Mouse (Mus musculus) MEL (cell line): ENCODE measurements around the gene Prdm11. TPM values are rescaled to one million over a fixed set of nuclear protein-coding genes. Genes with fewer than 3 reads are reported as not detected.

Experiments
- DNase-seq: peaks from one replicate; pipeline ENCODE4 v3.0.0; 2011; ENCODE audit warnings: low read depth, low spot score
- H3K27ac ChIP-seq: 2 replicates; pipeline ENCODE4 v1.5.1; 2012; ENCODE audit warnings: low read depth, mild to moderate bottlenecking, control low read depth, low read length, moderate library complexity; ENCODE audit not compliant: control insufficient read depth
- H3K27me3 ChIP-seq, 2 experiments: fragments of 150-350 bp in 1 of 2; sonication (generic) in 1 of 2; 2 replicates each; pipeline ENCODE4 v1.6.1; 2012; ENCODE audit warnings: low read length in 2 of 2, mild to moderate bottlenecking in 2 of 2, improper control_type of control experiment in 1 of 2, moderate library complexity in 1 of 2; ENCODE audit not compliant: insufficient read depth in 2 of 2, control insufficient read depth in 1 of 2
- H3K36me3 ChIP-seq, 2 experiments: 2 replicates each; pipeline ENCODE4 v1.6.1; 2012 to 2014; ENCODE audit warnings: low read length in 2 of 2, improper control_type of control experiment in 1 of 2, inconsistent platforms in 1 of 2, mild to moderate bottlenecking in 1 of 2; ENCODE audit not compliant: insufficient read depth in 2 of 2, control insufficient read depth in 1 of 2
- H3K4me1 ChIP-seq, 2 experiments: fragments of 150-350 bp in 1 of 2; sonication (generic) in 1 of 2; 2 replicates each; pipeline ENCODE4 v1.6.1; 2012; ENCODE audit warnings: low read length in 2 of 2, improper control_type of control experiment in 1 of 2, mild to moderate bottlenecking in 1 of 2; ENCODE audit not compliant: insufficient read depth in 2 of 2, control insufficient read depth in 1 of 2
- H3K4me3 ChIP-seq, 2 experiments: fragments of 150-350 bp in 1 of 2; sonication (generic) in 1 of 2; 2 replicates each; pipeline ENCODE4 v1.5.1; 2012; ENCODE audit warnings: low read depth in 2 of 2, low read length in 2 of 2, mild to moderate bottlenecking in 2 of 2, moderate library complexity in 2 of 2, control low read depth in 1 of 2, improper control_type of control experiment in 1 of 2; ENCODE audit not compliant: control insufficient read depth in 1 of 2, insufficient read depth in 1 of 2
- H3K79me2 ChIP-seq: 2 replicates; pipeline ENCODE4 v1.6.1; 2012; ENCODE audit warnings: mild to moderate bottlenecking, low read length, moderate library complexity; ENCODE audit not compliant: control insufficient read depth, poor library complexity, insufficient read depth
- H3K9ac ChIP-seq: 2 replicates; pipeline ENCODE4 v1.6.1; 2012; ENCODE audit warnings: low read depth, mild to moderate bottlenecking, control low read depth, low read length, moderate library complexity; ENCODE audit not compliant: control insufficient read depth, poor library complexity, severe bottlenecking
- H3K9me3 ChIP-seq: fragments of 150-350 bp; sonication (generic); replicated peaks from 2 replicates; pipeline ENCODE4 v1.6.1; 2012; ENCODE audit warnings: mild to moderate bottlenecking, low read length, improper control_type of control experiment, moderate library complexity; ENCODE audit not compliant: insufficient read depth
- BHLHE40 ChIP-seq: IDR thresholded peaks from 2 replicates; pipeline ENCODE4 v1.6.1; 2012; ENCODE audit warnings: low read depth, mild to moderate bottlenecking, inconsistent platforms, low read length, improper control_type of control experiment, borderline replicate concordance
- CHD1 ChIP-seq: IDR thresholded peaks from 2 replicates; pipeline ENCODE4 v1.6.1; 2012; ENCODE audit warnings: low read depth, mild to moderate bottlenecking, inconsistent platforms, low read length, improper control_type of control experiment
- E2F4 ChIP-seq: IDR thresholded peaks from 2 replicates; pipeline ENCODE4 v1.6.1; 2011; ENCODE audit warnings: low read depth, low read length, improper control_type of control experiment, borderline replicate concordance
- ETS1 ChIP-seq: IDR thresholded peaks from 2 replicates; pipeline ENCODE4 v1.6.1; 2012; ENCODE audit warnings: low read depth, mild to moderate bottlenecking, inconsistent platforms, low read length, improper control_type of control experiment, moderate library complexity
- GABPA ChIP-seq: IDR thresholded peaks from 2 replicates; pipeline ENCODE4 v1.6.1; 2012; ENCODE audit warnings: low read depth, mild to moderate bottlenecking, inconsistent platforms, low read length, improper control_type of control experiment, moderate library complexity
- GATA1 ChIP-seq: IDR thresholded peaks from 2 replicates; pipeline ENCODE4 v1.6.1; 2011; ENCODE audit warnings: low read depth, low read length, improper control_type of control experiment
- JUND ChIP-seq: IDR thresholded peaks from 2 replicates; pipeline ENCODE4 v1.6.1; 2011; ENCODE audit warnings: low read depth, mild to moderate bottlenecking, improper control_type of control experiment, low read length
- MAZ ChIP-seq: IDR thresholded peaks from 2 replicates; pipeline ENCODE4 v1.6.1; 2012; ENCODE audit warnings: low read depth, mild to moderate bottlenecking, inconsistent platforms, low read length, improper control_type of control experiment
- MEF2A ChIP-seq: IDR thresholded peaks from 2 replicates; pipeline ENCODE4 v1.6.1; 2014; ENCODE audit warnings: low read depth, mild to moderate bottlenecking, inconsistent platforms, low read length, improper control_type of control experiment; ENCODE audit not compliant: poor library complexity, insufficient replicate concordance, severe bottlenecking; ENCODE audit errors: extremely low read depth
- MYC ChIP-seq: IDR thresholded peaks from 2 replicates; pipeline ENCODE4 v1.6.1; 2011; ENCODE audit warnings: low read depth, mild to moderate bottlenecking, low read length, improper control_type of control experiment, moderate library complexity
- NELFE ChIP-seq: IDR thresholded peaks from 2 replicates; pipeline ENCODE4 v1.6.1; 2011; ENCODE audit warnings: low read depth, low read length, improper control_type of control experiment
- NRF1 ChIP-seq: IDR thresholded peaks from 2 replicates; pipeline ENCODE4 v1.6.1; 2014; ENCODE audit warnings: low read depth, mild to moderate bottlenecking, inconsistent platforms, low read length, improper control_type of control experiment, moderate library complexity; ENCODE audit not compliant: poor library complexity, insufficient read depth, severe bottlenecking
- POLR2AphosphoS2 ChIP-seq: IDR thresholded peaks from 2 replicates; pipeline ENCODE4 v1.6.1; 2011; ENCODE audit warnings: low read length, improper control_type of control experiment
- POLR2AphosphoS5 ChIP-seq: IDR thresholded peaks from 2 replicates; pipeline ENCODE4 v1.6.1; 2012; ENCODE audit warnings: low read depth, borderline replicate concordance, mild to moderate bottlenecking, inconsistent platforms, low read length, moderate library complexity, mixed read lengths
- SIN3A ChIP-seq: IDR thresholded peaks from 2 replicates; pipeline ENCODE4 v1.6.1; 2012; ENCODE audit warnings: low read length, improper control_type of control experiment, inconsistent platforms
- SMC3 ChIP-seq: IDR thresholded peaks from 2 replicates; pipeline ENCODE4 v1.6.1; 2011; ENCODE audit warnings: low read depth, low read length, improper control_type of control experiment
- TAL1 ChIP-seq: IDR thresholded peaks from 2 replicates; pipeline ENCODE4 v1.6.1; 2012; ENCODE audit warnings: mild to moderate bottlenecking, inconsistent platforms, low read length, moderate library complexity, mixed read lengths
- TBP ChIP-seq: IDR thresholded peaks from 2 replicates; pipeline ENCODE4 v1.8.0; 2011; ENCODE audit warnings: low read depth, low read length, improper control_type of control experiment
- UBTF ChIP-seq: IDR thresholded peaks from 2 replicates; pipeline ENCODE4 v1.6.1; 2012; ENCODE audit warnings: low read depth, mild to moderate bottlenecking, inconsistent platforms, low read length, improper control_type of control experiment, moderate library complexity, borderline replicate concordance; ENCODE audit not compliant: insufficient read depth
- USF1 ChIP-seq: IDR thresholded peaks from 2 replicates; pipeline ENCODE4 v1.6.1; 2014; ENCODE audit warnings: low read depth, mild to moderate bottlenecking, inconsistent platforms, low read length, improper control_type of control experiment, moderate library complexity
- ZC3H11A ChIP-seq: IDR thresholded peaks from 2 replicates; pipeline ENCODE4 v1.6.1; 2012; ENCODE audit warnings: low read depth, mild to moderate bottlenecking, inconsistent platforms, low read length, improper control_type of control experiment
- polyA plus RNA-seq, 2 experiments: library from polyadenylated mRNA; stranded (reverse) in 1 of 2; unstranded in 1 of 2; fragments of >175 nt in 1 of 2; fragments of >200 nt in 1 of 2; gene quantifications; 2 replicates each; pipeline versions ENCODE4 v1.2.1 to v1.2.4; 2012; ENCODE audit warnings: low replicate concordance in 2 of 2, low read depth in 1 of 2; ENCODE audit not compliant: insufficient read length in 2 of 2, insufficient read depth in 1 of 2, missing spikeins in 1 of 2
- total RNA-seq: library from RNA; depleted of rRNA; stranded (reverse); fragments of 300-350 nt; gene quantifications from 2 replicates; pipeline ENCODE4 v1.2.3, GENCODE M21; 2012

Prdm11 gene
- total and polyA plus RNA-seq, 3 experiments: 5.5 to 9.2 TPM; not detected in 1

DNA sequence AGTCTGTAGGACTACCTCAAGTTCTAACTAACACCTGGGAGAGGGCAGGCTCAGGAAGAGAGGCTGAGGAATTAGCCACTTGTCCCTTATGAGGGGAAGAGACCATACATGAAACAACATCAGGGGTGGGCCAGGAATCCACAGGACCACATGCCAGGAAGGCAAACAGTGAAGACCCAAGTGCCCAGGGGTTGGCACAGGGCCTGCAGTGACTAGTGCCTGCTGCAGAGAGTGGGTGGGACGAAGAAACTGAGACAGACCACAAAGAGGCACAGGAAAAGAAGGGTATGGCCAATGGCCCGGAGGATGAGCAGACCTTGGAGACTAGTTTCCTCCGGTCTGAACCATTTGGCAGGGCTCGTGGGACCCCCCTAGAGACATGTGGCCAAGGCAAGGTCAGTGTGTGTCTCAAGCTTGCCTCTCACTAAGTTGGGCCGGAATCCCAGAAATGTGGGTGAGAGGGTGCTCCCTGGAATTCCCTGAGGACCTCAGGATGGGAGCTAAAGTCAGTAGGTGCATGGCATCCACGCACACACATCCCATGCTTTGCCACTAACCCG is 1.6 kb upstream of the Prdm11 start:
- H3K36me3 ChIP-seq: peaks cover 0 to 19% of the 10 kb centered on the region in 2 experiments; a peak in 2 of 4 replicates
- peaks cover 2 to 7% of the 10 kb centered on the region in 2 experiments for H3K27me3 ChIP-seq
- H3K4me1 ChIP-seq: peaks cover 0 to 16% of the 10 kb centered on the region in 2 experiments; a peak in 3 of 4 replicates
- no peak for DNase-seq
- no peak overlapping the region for H3K4me3 ChIP-seq
- no peak overlapping the region for H3K27ac ChIP-seq
- no peaks in the 10 kb centered on the region for H3K9me3 ChIP-seq
- no peak overlapping the region for H3K9ac ChIP-seq
- peaks cover 9% of the 10 kb centered on the region for H3K79me2 ChIP-seq
- TF ChIP-seq GABPA: no peak
- TF ChIP-seq ETS1: no peak
- no peak for TF ChIP-seq MEF2A
- TF ChIP-seq TBP: no peak
- no peak for TF ChIP-seq GATA1
- no peak for TF ChIP-seq USF1
- no peak for TF ChIP-seq TAL1
- no peak for TF ChIP-seq SIN3A
- TF ChIP-seq CHD1: no peak
- no peak for TF ChIP-seq E2F4
- TF ChIP-seq MYC: no peak
- TF ChIP-seq BHLHE40: no peak
- no peak for TF ChIP-seq JUND
- TF ChIP-seq NELFE: no peak
- TF ChIP-seq POLR2AphosphoS5: no peak
- TF ChIP-seq ZC3H11A: no peak
- TF ChIP-seq MAZ: no peak
- TF ChIP-seq, all 39 proteins: peak for 0

DNA sequence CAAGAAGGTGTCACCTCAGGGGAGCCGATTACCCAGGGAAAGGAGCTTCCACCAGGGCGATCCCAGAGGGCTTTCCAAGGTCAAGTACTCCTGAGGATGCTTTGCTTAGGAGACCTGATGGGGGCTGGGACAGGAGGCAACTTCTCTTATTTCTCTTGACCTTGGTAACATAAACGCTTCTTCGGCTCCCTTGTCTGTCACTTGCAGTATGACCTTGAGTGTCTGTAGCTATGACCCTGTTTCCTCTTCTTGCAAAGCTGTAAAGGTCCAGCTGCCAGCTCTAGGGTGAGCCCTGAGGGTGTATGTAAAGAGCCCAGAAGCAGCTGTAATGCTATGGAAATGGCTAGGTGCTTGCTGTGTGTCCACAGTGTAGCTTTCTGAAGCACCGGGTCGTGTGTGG is 1.1 kb upstream of the Prdm11 start:
- H3K27ac ChIP-seq: no peak overlapping the region
- no peaks in the 10 kb centered on the region for H3K9me3 ChIP-seq
- H3K4me3 ChIP-seq: no peak overlapping the region
- no peak overlapping the region for H3K9ac ChIP-seq
- DNase-seq: peak; percentile 13
- peaks cover 9% of the 10 kb centered on the region for H3K79me2 ChIP-seq
- peaks cover 0 to 19% of the 10 kb centered on the region in 2 experiments; a peak in 2 of 4 replicates for H3K36me3 ChIP-seq
- peaks cover 2 to 5% of the 10 kb centered on the region in 2 experiments for H3K27me3 ChIP-seq
- peaks cover 0 to 16% of the 10 kb centered on the region in 2 experiments; a peak in 3 of 4 replicates for H3K4me1 ChIP-seq
- TF ChIP-seq SMC3 (no peak), UBTF (no peak), NRF1 (no peak), NELFE (no peak), USF1 (no peak), POLR2AphosphoS2 (no peak)
- TF ChIP-seq, all 39 proteins: peak for 0
